Mouse (Mus musculus): Measurements from ENCODE around the gene Zfp526. TPM values are rescaled to one million over a fixed set of nuclear protein-coding genes. Genes with fewer than 3 reads are reported as not detected.

The Zfp526 gene
- polyA plus RNA-seq, 1 experiment from 2014 or later = 1.8 TPM

GRCm38 (mm10) chr7:25210482-25210881, 10.7 kb upstream of the Zfp526 start:
- Histone ChIP-seq H3K27me3 (no peaks in the 10 kb centered on the region), H3K36me3 (replicated peaks) (peaks cover 100% of the 10 kb centered on the region), H3K4me2 (peak overlapping the region; percentile 73), H3K4me3 (replicated peaks) (no peak overlapping the region), H3K27ac (replicated peaks) (peak overlapping the region; percentile 94), H3K9me3 (replicated peaks) (no peaks in the 10 kb centered on the region), H3K4me1 (replicated peaks) (peaks cover 91% of the 10 kb centered on the region), H3K9ac (no peak overlapping the region)
- no peak for ATAC-seq (ENCODE audit: insufficient read depth)
- 89% methylated on average over 4 of the region's 4 CpGs for WGBS (ENCODE audit: insufficient replicate concordance)

- WGBS (ENCODE audit: insufficient replicate concordance) = 21% methylated on average over 3 of the region's 3 CpGs
- H3K27ac ChIP-seq (replicated peaks) = no peak overlapping the region
- H3K4me3 ChIP-seq (replicated peaks) = no peak overlapping the region
- no peaks in the 10 kb centered on the region for H3K9me3 ChIP-seq (replicated peaks)
- no peak overlapping the region for H3K9ac ChIP-seq
- H3K27me3 ChIP-seq = no peaks in the 10 kb centered on the region
- no peak for ATAC-seq (ENCODE audit: insufficient read depth)
- no peak overlapping the region for H3K4me2 ChIP-seq
- H3K4me1 ChIP-seq (replicated peaks) = peaks cover 82% of the 10 kb centered on the region
- H3K36me3 ChIP-seq (replicated peaks) = peaks cover 100% of the 10 kb centered on the region
Observed at GRCm38 (mm10) chr7:25213099-25213498, 8.1 kb upstream of the Zfp526 start.

- peaks cover 92% of the 10 kb centered on the region for H3K36me3 ChIP-seq (replicated peaks)
- no peak for ATAC-seq (ENCODE audit: insufficient read depth)
- H3K4me2 ChIP-seq = no peak overlapping the region
- peak overlapping the region; percentile 31; the same call in 1 of the 2 replicates for H3K27ac ChIP-seq (replicated peaks)
- WGBS (ENCODE audit: insufficient replicate concordance) = 87% methylated on average over 2 of the region's 2 CpGs
- H3K4me1 ChIP-seq (replicated peaks) = peaks cover 78% of the 10 kb centered on the region
- no peaks in the 10 kb centered on the region for H3K27me3 ChIP-seq
- H3K4me3 ChIP-seq (replicated peaks) = no peak overlapping the region
- H3K9me3 ChIP-seq (replicated peaks) = no peaks in the 10 kb centered on the region
- no peak overlapping the region; the same call in 1 of the 2 replicates for H3K9ac ChIP-seq
Observed at GRCm38 (mm10) chr7:25214172-25214571, 7.1 kb upstream of the Zfp526 start.

- Histone ChIP-seq H3K9me3 (replicated peaks) (no peaks in the 10 kb centered on the region), H3K4me2 (peak overlapping the region; percentile 87), H3K9ac (peak overlapping the region; percentile 92), H3K27me3 (no peaks in the 10 kb centered on the region), H3K4me1 (replicated peaks) (peaks cover 69% of the 10 kb centered on the region), H3K27ac (replicated peaks) (peak overlapping the region; percentile 96), H3K36me3 (replicated peaks) (peaks cover 56% of the 10 kb centered on the region), H3K4me3 (replicated peaks) (peak overlapping the region; percentile 89)
- WGBS (ENCODE audit: insufficient replicate concordance) = 47% methylated on average over 12 of the region's 12 CpGs
- ATAC-seq (ENCODE audit: insufficient read depth) = no peak
Observed at GRCm38 (mm10) chr7:25217653-25218395, 3.4 kb upstream of the Zfp526 start.

- Histone ChIP-seq H3K4me3 (replicated peaks) (peak overlapping the region; percentile 89), H3K27me3 (no peaks in the 10 kb centered on the region), H3K27ac (replicated peaks) (peak overlapping the region; percentile 96), H3K4me1 (replicated peaks) (peaks cover 73% of the 10 kb centered on the region), H3K4me2 (peak overlapping the region; percentile 87), H3K9me3 (replicated peaks) (no peaks in the 10 kb centered on the region), H3K36me3 (replicated peaks) (peaks cover 56% of the 10 kb centered on the region), H3K9ac (peak overlapping the region; percentile 92)
- WGBS (ENCODE audit: insufficient replicate concordance) = under 1% methylated on average over 53 of the region's 53 CpGs
- peak; percentile 17 for ATAC-seq (ENCODE audit: insufficient read depth)
Observed at GRCm38 (mm10) chr7:25218705-25219415, 2.4 kb upstream of the Zfp526 start.

GRCm38 (mm10) chr7:25219416-25219750, 1.8 kb upstream of the Zfp526 start:
- Histone ChIP-seq H3K36me3 (replicated peaks) (peaks cover 56% of the 10 kb centered on the region), H3K4me1 (replicated peaks) (peaks cover 68% of the 10 kb centered on the region)
- ATAC-seq (ENCODE audit: insufficient read depth) = no peak

GRCm38 (mm10) chr7:25219756-25220456, 1.3 kb upstream of the Zfp526 start:
- H3K4me2 ChIP-seq = peak overlapping the region; percentile 87
- H3K9ac ChIP-seq = peak overlapping the region; percentile 92
- under 1% methylated on average over 31 of the region's 31 CpGs for WGBS (ENCODE audit: insufficient replicate concordance)
- H3K4me3 ChIP-seq (replicated peaks) = peak overlapping the region; percentile 89
- H3K27ac ChIP-seq (replicated peaks) = peak overlapping the region; percentile 96
- H3K4me1 ChIP-seq (replicated peaks) = peaks cover 65% of the 10 kb centered on the region
- H3K36me3 ChIP-seq (replicated peaks) = peaks cover 56% of the 10 kb centered on the region
- no peaks in the 10 kb centered on the region for H3K27me3 ChIP-seq
- no peaks in the 10 kb centered on the region for H3K9me3 ChIP-seq (replicated peaks)
- ATAC-seq (ENCODE audit: insufficient read depth) = peak; percentile 62

More at GRCm38 (mm10) chr7:25219416-25219750, 1.8 kb upstream of the Zfp526 start:
- under 1% methylated on average over 16 of the region's 16 CpGs for WGBS (ENCODE audit: insufficient replicate concordance)
- H3K4me2 ChIP-seq = peak overlapping the region; percentile 87
- peak overlapping the region; percentile 96 for H3K27ac ChIP-seq (replicated peaks)
- peak overlapping the region; percentile 89 for H3K4me3 ChIP-seq (replicated peaks)
- H3K27me3 ChIP-seq = no peaks in the 10 kb centered on the region
- no peaks in the 10 kb centered on the region for H3K9me3 ChIP-seq (replicated peaks)
- H3K9ac ChIP-seq = peak overlapping the region; percentile 92

GRCm38 (mm10) chr7:25220457-25221101, 646 bp upstream of the Zfp526 start, which contains the start of gene Dedd2:
TSS of gene Dedd2 (minus strand) at chr7:25220615.
- peak; percentile 27 for ATAC-seq (ENCODE audit: insufficient read depth)
- Histone ChIP-seq H3K27ac (replicated peaks) (peak within 1 kb of the TSS; percentile 96), H3K4me3 (replicated peaks) (peak within 1 kb of the TSS; percentile 89), H3K9me3 (replicated peaks) (no peaks in the 10 kb centered on the region), H3K27me3 (no peaks in the 10 kb centered on the region), H3K4me2 (peak within 1 kb of the TSS; percentile 87), H3K36me3 (replicated peaks) (peaks cover 56% of the 10 kb centered on the region), H3K9ac (peak within 1 kb of the TSS; percentile 92), H3K4me1 (replicated peaks) (peaks cover 58% of the 10 kb centered on the region)
- 1% methylated on average over 20 of the region's 20 CpGs for WGBS (ENCODE audit: insufficient replicate concordance)

GRCm38 (mm10) chr7:25222275-25222967, 1.2 kb downstream of the Zfp526 start:
- peak overlapping the region; percentile 96 for H3K27ac ChIP-seq (replicated peaks)
- H3K9ac ChIP-seq = peak overlapping the region; percentile 86
- peak overlapping the region; percentile 87 for H3K4me2 ChIP-seq
- no peak for ATAC-seq (ENCODE audit: insufficient read depth)
- H3K4me3 ChIP-seq (replicated peaks) = peak overlapping the region; percentile 89
- H3K36me3 ChIP-seq (replicated peaks) = peaks cover 56% of the 10 kb centered on the region
- 55% methylated on average over 10 of the region's 10 CpGs for WGBS (ENCODE audit: insufficient replicate concordance)
- peaks cover 49% of the 10 kb centered on the region for H3K4me1 ChIP-seq (replicated peaks)
- H3K27me3 ChIP-seq = no peaks in the 10 kb centered on the region
- H3K9me3 ChIP-seq (replicated peaks) = no peaks in the 10 kb centered on the region

- Histone ChIP-seq H3K9me3 (replicated peaks) (no peaks in the 10 kb centered on the region), H3K4me3 (replicated peaks) (no peak overlapping the region), H3K27ac (replicated peaks) (no peak overlapping the region), H3K4me1 (replicated peaks) (peaks cover 11% of the 10 kb centered on the region), H3K9ac (no peak overlapping the region), H3K4me2 (no peak overlapping the region), H3K27me3 (no peaks in the 10 kb centered on the region), H3K36me3 (replicated peaks) (peaks cover 100% of the 10 kb centered on the region)
- no peak for ATAC-seq (ENCODE audit: insufficient read depth)
- 84% methylated on average over 1 of the region's 1 CpGs for WGBS (ENCODE audit: insufficient replicate concordance)
Observed at GRCm38 (mm10) chr7:25227523-25228300, 6.5 kb downstream of the Zfp526 start.
